Mouse (Mus musculus) megakaryocyte-erythroid progenitor cell, adult 5-6 weeks (primary cell): Measurements from ENCODE around the gene Arl5b. TPM values are rescaled to one million over a fixed set of nuclear protein-coding genes. Genes with fewer than 3 reads are reported as not detected.
A peak's percentile ranks its signal among the peaks of the same experiment; 100 is the strongest.

Experiments
- ATAC-seq: replicated peaks from 2 replicates; pipeline ENCODE4 v1.8.0; 2016; ENCODE audit warnings: mild to moderate bottlenecking, inconsistent platforms; ENCODE audit not compliant: severe bottlenecking, poor library complexity, low FRiP score, low TSS enrichment
- total RNA-seq, 2 experiments: library from RNA; stranded (forward) in 1 of 2; stranded (reverse) in 1 of 2; fragments of 200-1000, 215-1000 nt in 1 of 2; fragments of >200 nt in 1 of 2; fragmentation: Nextera tagmentation in 1 of 2; gene quantifications; 2 replicates each; pipeline ENCODE4 v1.2.3; 2014 to 2017

Gene Arl5b
- total RNA-seq, 2 experiments from 2014 or later: 13.6 to 16.3 TPM

DNA sequence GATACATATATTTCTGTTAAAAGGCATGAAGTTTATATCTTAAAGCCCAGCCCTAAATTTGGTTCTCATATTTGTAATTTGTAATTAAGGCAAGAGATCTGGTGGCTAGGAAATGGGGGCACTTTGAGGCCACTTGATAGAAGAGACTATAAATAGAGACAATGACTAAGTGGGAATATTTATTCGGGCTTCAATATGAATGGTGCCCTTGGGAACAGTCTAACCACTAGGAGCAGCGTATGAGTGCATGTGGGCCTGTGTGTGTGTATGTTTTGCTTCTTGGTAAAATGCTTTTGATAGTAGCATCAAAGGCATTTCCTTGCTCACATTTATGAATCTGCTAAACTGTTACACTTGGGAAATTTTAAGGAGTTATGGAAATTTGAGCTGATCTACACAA lies 62.1 kb downstream of the Arl5b start:
- no peak for ATAC-seq

DNA sequence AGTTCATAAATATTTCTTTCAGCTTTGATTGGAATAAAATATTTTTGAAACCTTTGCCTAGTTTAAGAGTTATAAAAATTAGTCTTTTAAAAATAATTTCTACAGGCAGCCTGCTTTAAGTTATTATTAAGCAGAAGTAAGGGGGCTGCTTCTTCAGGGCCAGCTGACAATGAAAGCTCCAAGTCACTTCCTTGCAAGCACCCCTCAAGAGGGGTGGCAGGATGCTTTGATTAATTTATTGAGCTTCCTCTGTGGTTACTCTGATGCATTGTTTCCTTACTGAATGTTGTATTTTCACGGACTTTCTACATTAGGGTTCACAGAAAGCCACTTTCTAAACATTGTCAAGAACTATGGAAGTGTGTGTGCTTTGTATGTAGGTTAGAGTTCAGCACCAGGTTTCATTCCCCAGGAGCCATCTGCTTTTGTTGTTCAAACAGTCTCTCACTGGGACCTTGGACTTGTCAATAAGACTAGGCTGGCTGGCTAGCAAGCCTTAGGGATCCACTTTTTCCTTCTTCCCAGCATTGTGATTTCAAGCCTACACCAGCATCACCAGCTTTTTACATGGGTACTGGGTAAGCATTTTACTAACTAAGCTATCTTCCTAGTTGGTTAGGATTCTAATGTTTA lies 62.7 kb downstream of the Arl5b start:
- ATAC-seq: no peak

DNA sequence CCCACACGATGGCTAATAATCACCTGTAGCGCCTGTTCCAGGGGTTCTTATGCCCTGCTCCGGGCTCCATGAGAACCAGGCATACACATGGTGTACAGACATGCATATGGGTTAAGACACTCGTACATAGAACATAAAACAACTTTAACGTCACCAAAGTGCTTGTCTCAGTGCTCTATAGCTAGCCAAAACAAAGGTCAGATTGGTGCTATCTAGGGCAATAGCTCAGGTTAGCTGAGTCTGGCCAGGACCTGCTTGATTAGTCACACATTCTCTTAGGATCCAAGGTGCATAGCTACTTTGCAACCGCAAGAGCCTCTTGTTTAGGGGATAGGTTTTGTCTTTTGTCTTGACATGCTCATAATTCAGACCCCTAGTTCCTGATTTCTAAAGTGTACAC lies 63.5 kb downstream of the Arl5b start:
- no peak for ATAC-seq

DNA sequence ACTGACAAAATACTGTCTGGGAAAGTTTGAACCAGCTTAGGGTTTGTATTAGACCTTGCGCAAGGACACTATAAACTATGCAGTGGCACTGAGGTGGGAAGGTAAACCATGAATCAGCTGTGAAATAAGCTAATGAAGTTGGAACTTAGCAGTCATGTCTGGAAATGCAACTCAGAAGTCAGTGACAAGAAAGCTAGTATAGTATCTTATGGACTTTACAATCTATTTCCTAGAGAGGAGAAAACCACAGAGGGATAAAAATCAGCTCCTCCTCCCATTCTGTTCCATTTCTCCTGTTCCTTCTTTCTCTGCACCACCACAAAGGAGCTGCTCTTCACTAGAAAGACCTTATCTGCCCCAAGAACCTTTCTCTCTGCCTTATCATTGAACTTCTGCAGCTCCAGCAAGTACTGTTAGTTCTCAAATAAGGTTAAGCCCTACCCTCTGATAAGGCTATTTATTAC lies 72.1 kb downstream of the Arl5b start:
- ATAC-seq: peak; percentile 100

Other genes starting within 250 kb of the Arl5b start
- gene Nsun6, start 5.7 kb downstream of the Arl5b start, total RNA-seq (2014; fragmentation: Nextera tagmentation): 9.2 and 17.6 TPM in 2 replicates
- 7.7 and 8.6 TPM in 2 replicates for gene Nsun6, start 5.7 kb downstream of the Arl5b start, total RNA-seq (2017)